Mouse (Mus musculus) heart, adult 2 months (tissue): ENCODE measurements around the gene Crtc2.

ENCODE experiments used
- CTCF ChIP-seq: fragments of 200-600 bp; IDR thresholded peaks from 2 replicates; pipeline ENCODE4 v1.8.1; 2022; ENCODE audit warnings: antibody characterized with exemption, mild to moderate bottlenecking, moderate library complexity
- EP300 ChIP-seq: fragments of 200-500 bp; IDR thresholded peaks from 2 replicates; pipeline ENCODE4 v1.6.1; 2011; ENCODE audit warnings: low read depth, low read length, control low read depth; ENCODE audit not compliant: insufficient read depth
- POLR2A ChIP-seq: fragments of 200-500 bp; IDR thresholded peaks from 2 replicates; pipeline ENCODE4 v1.6.1; 2011; ENCODE audit warnings: mild to moderate bottlenecking, low read depth, low read length, control low read depth; ENCODE audit not compliant: insufficient read depth

- TF ChIP-seq POLR2A (no peak), EP300 (no peak), CTCF (no peak)
Measured at GRCm38 (mm10) chr3:90245406-90245805, 8.6 kb upstream of the Crtc2 start.
